Mouse (Mus musculus) E14TG2a.4 (cell line): ENCODE data around the gene Fus.

Experiments
- CTCF ChIP-seq: conservative IDR thresholded peaks from 2 replicates; pipeline ENCODE4 v1.5.1; 2014; ENCODE audit warnings: low read length
- NANOG ChIP-seq: IDR thresholded peaks from 2 replicates; pipeline ENCODE4 v1.6.1; 2014; ENCODE audit warnings: borderline replicate concordance, low read length, mixed read lengths

DNA sequence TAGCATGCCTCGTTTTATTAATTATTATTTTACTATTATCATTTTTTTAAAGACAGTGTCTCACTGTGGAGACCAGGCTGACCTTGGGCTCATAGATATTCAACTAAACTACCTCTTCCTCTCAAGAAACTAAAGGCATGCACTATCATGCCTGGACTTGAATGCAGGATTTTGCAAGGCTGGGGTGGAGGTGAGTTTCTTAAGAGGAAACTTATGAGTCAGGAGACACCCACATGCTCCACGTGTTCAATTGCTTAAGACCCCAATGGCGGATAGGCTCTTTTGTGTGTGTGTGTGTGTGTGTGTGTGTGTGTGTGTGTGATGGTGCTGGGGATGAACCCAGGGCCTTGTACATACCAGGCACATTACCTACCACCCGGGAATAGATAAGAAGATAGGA lies 58.1 kb downstream of the Fus start:
- TF ChIP-seq CTCF (no peak), NANOG (no peak)
